Mouse (Mus musculus): ENCODE results near the gene Defa35. TPM values are rescaled to one million over a fixed set of nuclear protein-coding genes. Genes with fewer than 3 reads are reported as not detected.
"Not testable (repeated sequence)": the region's sequence is repeated elsewhere in the genome, so short reads cannot be mapped to it uniquely, and the experiment has no call there.

The Defa35 gene
- total RNA-seq (2014; rRNA removed) (not detected in 2 replicates), polyA plus RNA-seq (2015; fragmentation: Nextera tagmentation; extraction: Ambion mirVana) (not detected in 2 replicates)

- H3K27me3 ChIP-seq (ENCODE audit: insufficient read depth, low read length); H3K4me3 ChIP-seq (ENCODE audit: low read depth, low read length); H3K4me2 ChIP-seq (ENCODE audit: low read depth); H3K9ac ChIP-seq; H3K27ac ChIP-seq (ENCODE audit: low read depth, low read length); DNase-seq; H3K36me3 ChIP-seq (ENCODE audit: insufficient read depth); H3K9me3 ChIP-seq (ENCODE audit: low read length); H3K4me1 ChIP-seq (ENCODE audit: insufficient read depth); ATAC-seq: not testable (repeated sequence)
- 78% methylated on average over 1 of the region's 1 CpGs for WGBS
Observed at GRCm38 (mm10) chr8:21064738-21065137, at the start of gene Defa35. Gene Defa35, plus strand, starts transcription at chr8:21065038.

- not testable (repeated sequence) for H3K27me3 ChIP-seq (ENCODE audit: insufficient read depth, low read length); DNase-seq; H3K9me3 ChIP-seq (ENCODE audit: low read length); H3K4me3 ChIP-seq (ENCODE audit: low read depth, low read length); H3K4me2 ChIP-seq (ENCODE audit: low read depth); ATAC-seq; H3K36me3 ChIP-seq (ENCODE audit: insufficient read depth); H3K4me1 ChIP-seq (ENCODE audit: insufficient read depth); H3K27ac ChIP-seq (ENCODE audit: low read depth, low read length); H3K9ac ChIP-seq
- no CpG with 5 or more reads among the region's 1 CpGs for WGBS
Observed at GRCm38 (mm10) chr8:21025245-21025644, 39.6 kb upstream of the Defa35 start, which contains the start of gene Defa21. Gene Defa21, plus strand, starts transcription at chr8:21025545.

GRCm38 (mm10) chr8:21054747-21055146 lies 10.1 kb upstream of the Defa35 start, which contains the start of gene Defa23:
Gene Defa23, plus strand, starts transcription at chr8:21055047.
- not testable (repeated sequence) for H3K4me1 ChIP-seq (ENCODE audit: insufficient read depth); H3K9me3 ChIP-seq (ENCODE audit: low read length); H3K4me2 ChIP-seq (ENCODE audit: low read depth); ATAC-seq; H3K4me3 ChIP-seq (ENCODE audit: low read depth, low read length); H3K27me3 ChIP-seq (ENCODE audit: insufficient read depth, low read length); DNase-seq; H3K27ac ChIP-seq (ENCODE audit: low read depth, low read length); H3K9ac ChIP-seq; H3K36me3 ChIP-seq (ENCODE audit: insufficient read depth)
- no CpG with 5 or more reads among the region's 1 CpGs for WGBS

- DNase-seq; H3K27me3 ChIP-seq (ENCODE audit: insufficient read depth, low read length); ATAC-seq; H3K4me3 ChIP-seq (ENCODE audit: low read depth, low read length); H3K9me3 ChIP-seq (ENCODE audit: low read length); H3K27ac ChIP-seq (ENCODE audit: low read depth, low read length); H3K4me2 ChIP-seq (ENCODE audit: low read depth); H3K9ac ChIP-seq; H3K4me1 ChIP-seq (ENCODE audit: insufficient read depth); H3K36me3 ChIP-seq (ENCODE audit: insufficient read depth): not testable (repeated sequence)
Observed at GRCm38 (mm10) chr8:21084142-21084541, 19.3 kb downstream of the Defa35 start, which contains the start of gene Defa25. Gene Defa25, plus strand, starts transcription at chr8:21084442.

- ATAC-seq: no peak
- Histone ChIP-seq H3K9me3 (ENCODE audit: low read length) (no peaks in the 10 kb centered on the region), H3K36me3 (ENCODE audit: insufficient read depth) (no peaks in the 10 kb centered on the region), H3K27ac (ENCODE audit: low read depth, low read length) (no peak overlapping the region), H3K4me3 (ENCODE audit: low read depth, low read length) (no peak overlapping the region), H3K4me2 (ENCODE audit: low read depth) (no peak overlapping the region), H3K4me1 (ENCODE audit: insufficient read depth) (no peaks in the 10 kb centered on the region), H3K27me3 (ENCODE audit: insufficient read depth, low read length) (no peaks in the 10 kb centered on the region), H3K9ac (no peak overlapping the region)
- no peak for DNase-seq
- no peak for TF ChIP-seq CTCF (IDR thresholded peaks at IDR 0.05; ENCODE audit: low read depth)
- WGBS: 49% methylated on average over 4 of the region's 4 CpGs
Observed at GRCm38 (mm10) chr8:21093106-21093505, 28.3 kb downstream of the Defa35 start.

GRCm38 (mm10) chr8:21095950-21096349 lies 31.1 kb downstream of the Defa35 start, which contains the start of gene Gm14851:
Gene Gm14851, minus strand, starts transcription at chr8:21096050.
- H3K4me1 ChIP-seq (ENCODE audit: insufficient read depth); H3K27ac ChIP-seq (ENCODE audit: low read depth, low read length); H3K9me3 ChIP-seq (ENCODE audit: low read length); DNase-seq; ATAC-seq; H3K4me2 ChIP-seq (ENCODE audit: low read depth); H3K27me3 ChIP-seq (ENCODE audit: insufficient read depth, low read length); H3K36me3 ChIP-seq (ENCODE audit: insufficient read depth); H3K4me3 ChIP-seq (ENCODE audit: low read depth, low read length); H3K9ac ChIP-seq: not testable (repeated sequence)
- no CpG with 5 or more reads among the region's 2 CpGs for WGBS

Other genes starting within 250 kb of the Defa35 start
- gene Defb33, start 172.4 kb upstream of the Defa35 start, total RNA-seq (2014; rRNA removed): not detected in 2 replicates
- not detected in 2 replicates for gene Defb33, start 172.4 kb upstream of the Defa35 start, polyA plus RNA-seq (2015; fragmentation: Nextera tagmentation; extraction: Ambion mirVana)
- not detected in 2 replicates for gene Gm15056, start 162.4 kb upstream of the Defa35 start, total RNA-seq (2014; rRNA removed)
- not detected in 2 replicates for gene Gm15056, start 162.4 kb upstream of the Defa35 start, polyA plus RNA-seq (2015; fragmentation: Nextera tagmentation; extraction: Ambion mirVana)
- gene Gm6040, start 143.0 kb upstream of the Defa35 start, total RNA-seq (2014; rRNA removed): not detected in 2 replicates
- not detected in 2 replicates for gene Gm6040, start 143.0 kb upstream of the Defa35 start, polyA plus RNA-seq (2015; fragmentation: Nextera tagmentation; extraction: Ambion mirVana)
- not detected in 2 replicates for gene AY761185, start 120.3 kb upstream of the Defa35 start, total RNA-seq (2014; rRNA removed)
- gene AY761185, start 120.3 kb upstream of the Defa35 start, polyA plus RNA-seq (2015; fragmentation: Nextera tagmentation; extraction: Ambion mirVana): not detected in 2 replicates
- gene Defa21, start 39.5 kb upstream of the Defa35 start, total RNA-seq (2014; rRNA removed): not detected in 2 replicates
- gene Defa21, start 39.5 kb upstream of the Defa35 start, polyA plus RNA-seq (2015; fragmentation: Nextera tagmentation; extraction: Ambion mirVana): not detected in 2 replicates
- gene Defa23, start 10.0 kb upstream of the Defa35 start, total RNA-seq (2014; rRNA removed): not detected in 2 replicates
- gene Defa23, start 10.0 kb upstream of the Defa35 start, polyA plus RNA-seq (2015; fragmentation: Nextera tagmentation; extraction: Ambion mirVana): not detected in 2 replicates
- not detected in 2 replicates for gene Defa25, start 19.4 kb downstream of the Defa35 start, total RNA-seq (2014; rRNA removed)
- not detected in 2 replicates for gene Defa25, start 19.4 kb downstream of the Defa35 start, polyA plus RNA-seq (2015; fragmentation: Nextera tagmentation; extraction: Ambion mirVana)
- not detected in 2 replicates for gene Gm14851, start 31.0 kb downstream of the Defa35 start, total RNA-seq (2014; rRNA removed)
- not detected in 2 replicates for gene Gm14851, start 31.0 kb downstream of the Defa35 start, polyA plus RNA-seq (2015; fragmentation: Nextera tagmentation; extraction: Ambion mirVana)
- gene Defa30, start 69.6 kb downstream of the Defa35 start, total RNA-seq (2014; rRNA removed): not detected in 2 replicates
- not detected in 2 replicates for gene Defa30, start 69.6 kb downstream of the Defa35 start, polyA plus RNA-seq (2015; fragmentation: Nextera tagmentation; extraction: Ambion mirVana)
- gene Defa22, start 97.2 kb downstream of the Defa35 start, total RNA-seq (2014; rRNA removed): not detected in 2 replicates
- not detected in 2 replicates for gene Defa22, start 97.2 kb downstream of the Defa35 start, polyA plus RNA-seq (2015; fragmentation: Nextera tagmentation; extraction: Ambion mirVana)
- not detected in 2 replicates for gene Defa31, start 126.6 kb downstream of the Defa35 start, total RNA-seq (2014; rRNA removed)
- gene Defa31, start 126.6 kb downstream of the Defa35 start, polyA plus RNA-seq (2015; fragmentation: Nextera tagmentation; extraction: Ambion mirVana): not detected in 2 replicates
- not detected in 2 replicates for gene Gm15293, start 136.5 kb downstream of the Defa35 start, total RNA-seq (2014; rRNA removed)
- not detected in 2 replicates for gene Gm15293, start 136.5 kb downstream of the Defa35 start, polyA plus RNA-seq (2015; fragmentation: Nextera tagmentation; extraction: Ambion mirVana)
- not detected in 2 replicates for gene Gm15292, start 184.7 kb downstream of the Defa35 start, total RNA-seq (2014; rRNA removed)
- not detected in 2 replicates for gene Gm15292, start 184.7 kb downstream of the Defa35 start, polyA plus RNA-seq (2015; fragmentation: Nextera tagmentation; extraction: Ambion mirVana)